Mouse (Mus musculus): Measurements from ENCODE around the gene Bcam.

DNA sequence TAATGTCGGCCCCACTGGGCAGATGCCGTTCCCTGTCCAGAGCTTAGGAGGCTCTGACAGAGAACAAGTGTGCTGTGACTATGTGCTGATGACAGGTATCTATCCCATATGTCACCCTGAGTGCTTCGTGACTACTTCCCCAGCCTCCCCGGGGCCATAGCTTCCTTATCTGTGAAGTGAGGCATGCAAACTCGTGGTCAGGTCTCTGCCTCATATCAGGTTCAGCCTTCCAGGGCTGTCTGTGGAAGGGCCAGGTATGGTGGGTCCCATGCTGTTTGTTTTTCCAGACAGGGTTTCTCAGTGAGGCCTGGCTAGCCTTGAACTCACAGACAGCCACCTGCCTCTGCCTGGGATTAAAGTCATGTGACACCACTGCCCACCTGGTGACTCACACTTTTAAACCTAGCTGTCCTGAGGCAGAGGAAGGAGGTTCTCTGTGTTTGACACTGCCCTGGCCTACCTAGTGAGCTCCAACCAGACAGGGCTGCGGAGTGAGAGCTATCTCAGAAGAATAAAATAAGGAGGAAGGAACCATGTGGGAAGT is 42.8 kb upstream of the Bcam start:
- TF ChIP-seq USF1 (IDR thresholded peaks at IDR 0.05; ENCODE audit: low read depth, low read length) (peak; percentile 77; the same call in 1 of the 2 replicates), TBP (IDR thresholded peaks at IDR 0.05; ENCODE audit: low read depth, low read length) (0 out of 2 replicates have a peak, but pooled peaks have one; percentile 32), CTCF (IDR thresholded peaks at IDR 0.05 in 2 of 3, conservative IDR thresholded peaks at IDR 0.05 in 1 of 3; ENCODE audit: control insufficient read depth in 1 of 3, insufficient read depth in 1 of 3, low read depth in 2 of 3, low read length in 3 of 3, poor library complexity in 1 of 3, severe bottlenecking in 1 of 3) (no peak), BHLHE40 (IDR thresholded peaks at IDR 0.05; ENCODE audit: borderline replicate concordance, low read depth, low read length) (peak; percentile 25; the same call in 1 of the 2 replicates), MXI1 (IDR thresholded peaks at IDR 0.05; ENCODE audit: low read depth, low read length) (peak; percentile 80), MEF2A (IDR thresholded peaks at IDR 0.05; ENCODE audit: extremely low read depth, insufficient replicate concordance, low read depth, low read length, poor library complexity, severe bottlenecking) (no peak), E2F4 (IDR thresholded peaks at IDR 0.05; ENCODE audit: borderline replicate concordance, low read depth, low read length) (no peak), UBTF (IDR thresholded peaks at IDR 0.05; ENCODE audit: borderline replicate concordance, insufficient read depth, low read depth, low read length) (no peak)
